Mouse (Mus musculus): ENCODE measurements around the gene Rps10. TPM values are rescaled to one million over a fixed set of nuclear protein-coding genes. Genes with fewer than 3 reads are reported as not detected.

The Rps10 gene
- total and polyA plus RNA-seq, 3 experiments, result 939 to 1,116 (median 1,036) TPM

DNA sequence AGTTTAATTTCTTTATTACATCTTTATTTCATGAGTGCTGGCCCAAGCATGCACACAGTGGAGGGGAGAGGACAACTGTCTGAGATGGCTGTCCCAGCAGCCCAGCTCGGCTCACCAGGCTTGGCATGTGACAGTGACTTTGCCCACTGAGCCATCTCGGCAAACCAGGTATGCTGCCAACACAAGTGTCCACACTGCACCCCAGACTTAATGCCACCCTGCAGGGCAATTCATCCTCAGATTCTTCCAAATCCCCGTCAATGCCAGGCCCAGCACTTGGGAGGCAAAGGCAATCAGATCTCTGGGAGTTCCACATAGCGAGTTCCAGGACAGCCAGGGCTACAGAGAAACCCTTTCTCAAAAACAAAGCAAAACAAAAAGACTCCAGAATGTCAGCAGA is 23.5 kb downstream of the Rps10 start:
- DNase-seq, result no peak

DNA sequence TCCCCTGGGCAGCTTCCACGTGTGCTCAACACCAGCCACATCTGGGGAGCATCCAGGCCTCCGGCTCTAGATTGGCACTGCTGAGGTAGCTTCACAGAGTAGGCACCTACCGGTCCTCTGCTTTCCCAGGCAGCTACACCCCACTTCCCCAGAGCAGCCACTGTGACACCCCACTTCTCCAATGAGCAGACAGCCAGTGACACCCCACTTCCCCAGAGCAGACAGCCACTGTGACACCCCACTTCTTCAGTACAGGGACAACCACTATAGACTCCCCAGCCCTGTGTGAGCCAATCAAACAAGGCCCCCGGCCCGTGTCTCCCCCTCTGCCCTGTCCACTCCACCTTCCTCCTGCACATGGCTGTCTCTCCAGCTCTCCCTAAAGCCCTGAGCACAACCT is 24.5 kb downstream of the Rps10 start:
- no peak for DNase-seq

DNA sequence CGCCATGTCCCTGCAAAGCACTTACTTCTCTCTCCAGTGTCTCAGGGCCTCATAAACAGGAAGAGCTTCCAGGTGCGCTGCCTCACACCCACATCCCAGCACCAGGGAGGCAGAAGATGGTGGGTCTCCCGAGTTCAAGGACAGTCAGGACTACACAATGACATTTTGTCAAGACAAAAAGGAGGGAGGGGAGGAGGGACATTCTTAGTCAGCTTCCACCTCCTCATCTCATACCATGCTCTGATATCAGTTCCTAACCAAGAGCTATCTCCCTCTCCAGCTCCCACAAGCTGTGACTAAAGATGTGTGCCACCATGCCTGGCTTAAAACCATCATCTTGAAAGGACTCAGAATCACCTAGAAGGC is 25.0 kb downstream of the Rps10 start:
- DNase-seq, result no peak

DNA sequence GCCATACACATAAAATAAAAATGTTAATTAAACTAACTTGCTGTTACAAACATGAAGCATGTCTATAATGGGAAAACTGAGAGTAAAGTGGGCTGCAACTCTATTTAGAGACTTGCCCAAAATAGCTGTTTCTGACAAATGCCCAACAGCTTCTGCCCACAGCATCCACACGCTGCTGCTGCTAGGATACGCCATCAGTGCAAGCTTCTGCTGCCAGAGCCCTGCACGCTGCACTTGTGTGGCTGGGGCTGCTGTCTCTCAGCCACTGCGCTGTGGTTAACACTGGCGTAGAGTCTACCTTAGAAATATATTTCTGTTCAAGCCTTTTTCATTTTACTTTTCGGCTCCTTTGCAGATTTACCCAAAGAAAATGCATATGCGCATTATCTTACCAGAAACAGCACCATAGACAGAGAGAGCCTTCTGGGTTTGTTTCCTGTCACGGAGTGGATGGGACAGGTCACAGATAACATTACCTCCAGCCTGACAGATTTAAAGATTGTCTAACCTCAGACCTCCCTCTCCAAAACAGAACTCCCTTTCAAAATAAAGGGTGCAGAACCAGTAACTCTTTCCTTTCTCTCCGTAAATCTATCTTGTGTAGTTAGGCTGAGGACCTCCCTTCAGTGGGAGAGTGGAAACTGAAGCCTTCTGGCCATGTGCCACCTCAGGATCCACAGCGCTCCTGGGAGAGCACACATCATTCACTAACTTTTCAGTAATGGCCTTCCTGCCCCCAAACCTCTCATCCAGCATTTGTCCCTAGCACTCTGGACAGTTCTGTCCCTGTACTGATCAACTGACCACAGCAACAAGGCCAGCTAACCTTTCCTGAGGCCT is 25.6 kb downstream of the Rps10 start:
- DNase-seq, result no peak

DNA sequence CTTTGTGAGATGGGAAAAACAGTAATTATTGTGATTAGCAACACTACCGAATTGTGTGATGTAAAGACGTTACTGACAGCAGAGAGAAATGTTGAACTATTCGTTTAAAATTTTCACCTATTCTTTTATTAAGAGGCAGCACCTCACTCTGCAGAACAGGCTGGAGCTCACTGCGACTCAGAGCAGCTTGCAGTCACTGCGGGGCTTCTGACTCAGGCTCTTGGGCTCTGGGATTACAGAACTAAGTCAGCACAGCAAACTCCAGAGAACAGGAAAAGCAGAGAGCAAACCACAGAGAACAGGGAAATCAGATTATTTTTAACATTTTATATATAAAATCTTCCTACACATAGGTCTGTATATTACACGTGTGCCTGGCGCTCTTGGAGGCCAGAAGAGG is 26.9 kb downstream of the Rps10 start:
- DNase-seq, result no peak

DNA sequence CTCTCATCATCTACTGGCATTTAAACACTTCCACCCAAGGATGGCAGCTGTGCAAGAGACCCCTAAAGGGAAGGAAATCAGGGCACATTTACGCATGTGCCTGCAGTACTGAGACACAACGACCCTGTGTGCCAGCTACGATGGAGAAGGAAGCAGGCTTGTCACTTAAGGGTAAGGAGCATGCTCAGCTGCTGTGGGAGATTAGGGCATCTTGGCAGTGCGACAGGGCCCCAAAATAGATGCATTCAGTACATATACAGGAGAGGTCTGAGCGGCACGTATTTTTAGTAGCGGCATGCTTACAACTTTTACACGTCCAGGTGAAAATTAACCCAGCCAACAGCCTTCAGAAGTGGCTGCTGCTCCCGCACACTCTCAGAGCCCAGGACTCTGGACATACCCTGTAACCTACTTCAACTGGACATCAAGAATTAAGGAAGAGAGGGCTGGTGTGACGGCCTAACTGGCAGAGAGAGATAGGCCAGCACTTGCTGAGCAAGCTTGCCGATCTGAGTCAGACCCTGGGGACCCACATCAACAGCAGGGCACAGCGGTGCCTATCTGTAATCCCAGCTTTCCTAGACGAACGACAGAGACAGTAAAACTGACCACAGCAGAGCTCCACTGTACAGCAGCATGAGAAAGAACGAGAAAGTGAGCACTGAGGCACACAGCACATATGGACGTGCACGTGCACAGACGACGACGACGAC is 32.8 kb downstream of the Rps10 start:
- no peak for DNase-seq

DNA sequence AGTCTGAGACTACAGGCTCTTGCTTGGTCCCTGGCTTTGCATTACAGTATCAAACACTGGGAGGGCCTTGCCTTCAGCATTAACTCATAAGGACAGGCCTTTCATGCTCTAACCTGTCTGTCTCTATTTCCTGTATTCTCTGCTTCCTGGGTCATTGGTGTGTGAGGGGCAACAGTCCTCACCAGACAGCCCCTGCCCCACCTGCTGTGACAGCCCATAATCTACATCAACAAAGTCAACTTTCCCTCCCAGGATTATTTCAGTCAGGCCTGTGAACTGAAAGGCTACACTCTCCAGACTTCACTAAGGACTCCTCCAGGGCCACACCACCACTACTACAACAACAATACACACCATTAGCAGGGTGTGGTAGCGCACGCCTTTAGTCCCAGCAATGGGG is 33.4 kb downstream of the Rps10 start:
- no peak for DNase-seq

DNA sequence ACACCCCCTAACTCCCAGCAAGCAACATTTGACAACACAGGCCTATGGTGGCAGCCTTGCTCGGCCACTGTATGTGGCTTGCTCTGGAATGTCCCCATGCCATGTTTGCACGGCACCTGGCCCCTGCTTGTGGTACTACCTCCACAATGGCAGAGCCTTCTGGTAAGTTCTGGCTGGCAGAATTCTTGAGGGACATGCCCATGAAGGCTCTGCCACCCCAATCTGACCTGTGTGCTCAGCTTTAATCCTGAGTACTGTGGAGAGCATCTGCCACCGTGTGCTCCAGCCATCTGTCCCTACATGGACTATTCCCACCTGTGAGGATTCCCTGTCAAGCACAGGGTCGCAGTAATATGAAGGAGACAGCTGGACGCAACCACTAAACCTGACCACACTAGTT is 35.6 kb downstream of the Rps10 start:
- no peak for DNase-seq

DNA sequence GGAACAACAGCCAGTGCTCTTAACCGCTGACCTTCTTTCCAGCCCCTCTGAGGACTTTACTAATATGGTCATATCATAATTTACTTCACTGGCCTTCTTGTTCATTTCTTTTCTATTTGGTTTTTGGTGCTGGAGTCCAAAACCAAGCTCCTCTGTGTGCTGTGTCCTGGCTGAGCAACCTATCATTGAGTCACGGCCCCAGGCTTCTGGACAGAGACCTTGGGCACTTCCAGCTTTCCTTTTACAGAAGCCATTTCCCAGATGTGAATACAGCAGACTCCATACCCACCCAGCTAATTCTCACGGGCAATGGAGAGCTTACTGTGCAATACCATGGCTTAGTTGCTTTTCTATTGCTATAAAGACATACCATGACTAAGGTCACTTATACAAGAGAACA is 36.2 kb downstream of the Rps10 start:
- DNase-seq, result peak; percentile 55

DNA sequence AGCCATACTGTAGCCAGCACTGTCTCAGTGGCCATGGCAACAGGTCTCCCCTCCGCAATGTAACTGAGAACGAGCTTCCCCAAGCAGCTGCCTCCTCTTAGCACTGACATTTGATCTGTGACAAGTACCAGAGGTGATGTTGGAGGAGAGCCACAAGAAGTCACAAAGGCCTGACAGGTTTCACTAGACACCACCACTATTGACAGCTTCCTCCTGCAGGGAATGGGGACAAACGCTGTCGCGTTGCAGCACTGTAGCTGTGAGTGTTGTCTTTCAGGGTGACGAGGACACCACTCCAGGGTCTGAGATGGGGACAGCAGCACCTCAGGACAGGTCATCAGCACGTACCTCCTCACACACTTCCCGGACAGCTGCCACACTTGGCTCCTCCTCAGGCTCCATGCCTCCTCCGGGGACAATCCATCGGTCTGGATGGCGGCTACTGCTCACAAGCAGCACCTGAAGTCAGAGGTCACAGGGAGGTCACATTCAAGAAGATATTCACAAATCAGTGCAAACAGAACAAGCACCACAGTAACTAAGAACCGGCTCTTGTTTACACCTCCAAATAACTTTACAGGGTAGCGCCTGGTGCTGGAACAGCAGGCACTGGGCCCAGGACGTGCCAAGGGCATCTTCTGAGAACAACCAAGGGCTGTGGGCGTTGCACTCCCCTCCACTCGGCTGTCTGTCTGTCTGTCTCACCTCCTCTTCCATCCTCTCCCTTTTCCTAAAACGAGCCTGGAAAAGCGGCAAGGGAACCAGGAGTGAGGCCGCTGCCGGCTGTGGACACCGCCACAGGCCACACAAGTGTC is 39.9 kb downstream of the Rps10 start:
- no peak for DNase-seq

DNA sequence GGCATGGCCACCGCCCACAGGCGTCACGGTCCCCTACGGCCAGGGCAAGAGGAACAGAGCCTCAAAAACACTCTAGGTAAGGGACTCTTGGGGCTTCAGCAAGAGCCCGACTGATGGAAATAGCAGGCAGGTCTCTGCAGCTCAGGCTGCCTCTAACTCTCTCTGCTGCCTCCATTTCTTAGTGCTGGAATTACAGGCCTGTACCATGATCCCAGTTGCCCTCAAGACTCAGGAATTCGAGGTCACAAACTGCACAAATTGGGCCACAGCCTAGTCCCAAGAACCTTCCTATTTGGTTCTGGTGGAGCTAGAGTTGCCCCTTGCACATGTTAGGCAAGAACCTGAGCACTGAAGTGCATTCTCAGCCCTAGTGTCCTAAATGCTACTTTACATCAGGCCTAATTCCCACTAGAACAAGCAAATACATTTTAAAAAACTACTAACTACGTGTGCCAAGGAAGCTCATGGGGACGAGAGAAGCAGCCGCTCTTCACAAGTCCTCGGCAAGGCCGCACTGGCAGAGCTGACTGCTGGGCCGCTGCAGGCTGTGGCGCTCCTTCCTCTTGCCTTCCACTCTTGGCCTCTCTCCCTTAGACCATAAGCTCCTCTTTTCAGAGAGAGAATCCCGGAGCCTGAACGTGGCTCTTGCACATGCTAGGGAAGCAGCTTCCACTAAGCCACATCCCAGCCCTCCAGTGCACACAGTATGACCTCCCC is 40.7 kb downstream of the Rps10 start:
- no peak for DNase-seq

DNA sequence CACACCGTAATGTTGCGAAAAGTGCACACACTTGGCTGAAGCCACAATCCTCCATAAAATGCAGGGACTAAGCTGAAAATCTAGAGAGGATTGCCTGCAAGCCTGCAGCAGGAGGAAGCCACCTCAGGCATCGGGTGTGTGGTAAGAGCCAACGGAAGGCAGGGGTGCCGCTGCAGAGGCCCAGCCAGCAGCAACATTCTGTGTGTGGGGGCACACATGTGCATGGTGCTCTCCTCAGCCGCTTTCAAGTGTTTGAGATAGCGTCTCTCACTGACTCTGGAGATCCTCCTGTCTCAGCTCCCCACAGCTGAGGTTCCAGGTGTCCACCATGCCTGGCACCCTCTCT is 43.9 kb downstream of the Rps10 start:
- DNase-seq, result no peak

DNA sequence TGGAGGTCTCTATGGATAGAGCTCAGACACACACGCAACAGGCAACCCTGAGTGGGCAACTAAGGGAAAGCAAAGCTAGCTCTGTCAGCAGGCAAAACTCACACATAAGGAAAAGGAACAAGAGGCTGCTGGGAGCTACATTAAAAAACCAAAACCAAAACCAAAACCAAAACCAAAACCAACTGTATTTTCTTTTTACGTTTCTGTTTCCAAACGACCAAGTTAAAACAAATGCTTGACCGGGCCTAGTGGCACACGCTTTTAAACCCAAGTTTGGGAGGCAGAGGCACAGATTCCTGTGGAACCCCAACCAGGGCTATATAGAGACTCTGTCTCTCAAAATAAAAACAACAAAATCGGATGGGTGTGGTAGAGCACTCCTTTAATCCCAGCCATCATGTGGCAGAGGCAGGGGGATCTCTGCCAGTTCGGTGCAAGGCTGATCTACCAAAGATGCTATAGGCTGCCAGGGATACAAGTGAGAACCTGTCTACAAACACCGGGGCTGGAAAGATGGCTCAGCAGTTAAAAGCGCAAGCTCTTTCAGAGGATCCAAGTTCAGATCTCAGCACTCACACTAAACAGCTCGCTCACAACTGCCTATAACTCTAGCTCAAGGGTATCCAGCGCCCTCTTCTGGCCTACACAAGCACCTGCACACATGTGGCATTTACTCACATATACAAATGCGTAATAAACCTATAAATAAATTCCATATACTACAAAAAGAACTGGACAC is 44.5 kb downstream of the Rps10 start:
- no peak for DNase-seq

DNA sequence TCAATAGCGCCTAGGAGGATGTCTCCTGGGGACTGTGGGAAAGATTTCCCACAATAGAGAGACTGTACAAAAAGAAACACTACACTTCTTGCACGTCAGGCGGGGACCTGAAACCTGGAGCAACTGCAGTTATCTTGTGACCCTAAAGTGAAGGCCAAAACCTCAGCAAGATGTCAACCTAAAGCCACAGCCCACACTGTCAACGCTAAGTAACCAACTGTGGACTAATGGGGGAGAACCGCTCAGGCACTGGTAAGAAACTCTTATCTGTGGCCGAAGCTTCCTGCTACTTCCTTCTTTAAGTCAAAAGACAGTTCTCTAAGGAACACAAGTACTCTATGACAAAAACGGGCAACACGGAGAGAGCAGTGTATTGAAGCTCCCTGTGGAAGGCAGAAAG is 48.2 kb downstream of the Rps10 start:
- DNase-seq, result no peak

DNA sequence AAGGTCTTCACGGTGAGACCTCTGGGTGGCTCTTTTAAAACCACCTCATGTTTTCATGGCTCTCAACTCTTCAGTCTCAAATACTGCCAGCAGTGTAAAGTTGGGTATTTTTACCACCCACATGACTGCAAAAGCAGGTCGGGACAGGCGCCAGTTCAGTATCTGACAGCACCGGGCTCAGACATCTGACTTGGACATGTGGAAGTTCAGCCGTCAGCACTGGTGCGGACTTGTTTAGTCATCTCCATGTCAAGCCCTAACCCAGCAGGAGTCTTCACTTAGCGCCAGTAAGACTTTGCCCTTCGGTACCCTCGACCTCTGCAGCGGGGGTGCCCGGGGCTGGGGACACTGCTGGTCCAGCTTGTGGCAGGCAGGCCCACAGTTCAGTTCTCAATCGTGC is 49.2 kb downstream of the Rps10 start:
- DNase-seq, result no peak

DNA sequence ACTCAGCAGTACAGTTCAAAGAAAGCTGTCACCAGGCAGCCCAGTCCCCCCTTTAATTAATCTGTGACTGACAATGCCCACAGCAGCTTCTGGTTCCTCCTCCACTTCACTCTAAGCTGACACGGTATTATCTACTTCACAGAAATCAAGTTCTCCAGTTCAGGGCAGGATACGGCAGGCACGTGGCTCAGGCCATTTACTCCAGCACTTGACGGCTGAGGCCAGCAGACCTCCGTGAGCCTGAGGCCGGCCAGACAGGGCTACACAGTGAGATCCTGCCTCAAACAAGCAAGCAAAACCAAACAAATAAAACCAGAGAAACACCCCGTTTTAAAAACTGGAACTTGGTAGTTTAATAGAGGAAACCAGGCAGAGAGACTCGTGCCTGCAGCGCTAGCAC is 49.8 kb downstream of the Rps10 start:
- DNase-seq, result no peak

DNA sequence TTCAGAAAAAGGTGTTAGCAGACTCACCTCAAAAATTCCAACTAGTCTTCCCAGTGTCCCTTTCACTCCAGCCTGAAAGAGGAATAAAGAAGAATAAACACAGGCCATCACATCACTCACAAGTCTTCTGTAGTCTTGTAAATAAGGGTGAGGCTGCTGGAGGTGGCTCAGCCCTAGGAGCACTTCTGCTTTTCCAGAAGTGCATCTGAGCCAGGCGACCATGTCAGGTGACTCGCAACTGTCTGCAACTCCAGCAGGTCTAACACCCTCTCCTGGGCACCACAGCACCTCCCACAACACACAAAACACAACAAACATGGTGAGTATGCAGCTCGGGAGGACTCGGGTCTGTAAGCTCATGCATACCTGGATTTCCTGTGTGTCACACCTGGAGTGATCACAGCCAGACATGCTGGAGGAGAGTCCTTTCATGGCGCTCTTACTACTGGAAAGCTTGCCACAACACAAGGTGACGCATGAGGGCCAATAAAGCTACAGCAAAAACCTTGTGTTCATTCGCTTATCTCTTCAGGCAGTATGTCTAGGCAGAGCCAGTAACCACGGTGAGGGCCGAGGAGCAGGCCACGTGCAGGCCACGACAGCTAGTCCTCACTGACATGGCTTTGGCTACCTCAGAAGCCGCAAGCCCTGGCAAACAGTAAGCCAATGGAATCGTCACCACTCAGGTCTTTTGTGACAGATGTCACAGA is 53.1 kb downstream of the Rps10 start:
- no peak for DNase-seq

Measured in adrenal gland, adult 2 months (tissue).